Mouse (Mus musculus): ENCODE measurements around the gene I0C0044D17Rik. TPM values are rescaled to one million over a fixed set of nuclear protein-coding genes. Genes with fewer than 3 reads are reported as not detected.
A peak's percentile ranks its signal among the peaks of the same experiment; 100 is the strongest.
"Not testable (repeated sequence)": the region's sequence is repeated elsewhere in the genome, so short reads cannot be mapped to it uniquely, and the experiment has no call there.

Gene I0C0044D17Rik
- polyA plus RNA-seq, 1 experiment from 2014 or later = not detected

DNA sequence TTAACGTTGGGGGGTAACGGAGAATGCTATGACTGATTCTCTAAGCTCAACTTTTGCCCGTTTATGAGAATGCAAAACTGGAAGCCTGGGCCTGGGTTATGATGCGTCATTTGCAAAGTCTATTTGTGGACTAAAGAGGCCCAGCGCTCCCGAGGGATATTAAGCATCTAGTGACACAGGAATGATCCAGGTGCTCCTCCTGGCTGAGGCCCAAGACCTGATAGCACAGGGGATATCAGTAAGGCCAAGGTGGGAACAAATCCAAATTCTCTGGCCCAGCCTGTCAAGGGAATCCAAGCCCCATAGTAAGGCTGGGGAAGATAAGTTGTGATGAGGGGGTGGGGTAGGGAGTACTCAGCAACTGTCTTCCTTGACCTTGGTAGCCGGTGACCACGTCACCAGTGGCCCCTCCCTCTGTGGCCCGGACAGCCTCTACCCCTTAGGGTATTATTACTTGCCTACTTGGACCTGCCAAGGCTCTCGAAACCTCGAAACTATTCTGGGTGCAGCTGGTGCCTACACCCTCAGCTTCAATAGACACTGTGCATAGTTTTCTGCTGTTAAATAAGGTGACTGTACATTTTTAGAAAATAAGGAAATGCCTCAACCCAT is 33.5 kb upstream of the I0C0044D17Rik start:
- no peaks in the 10 kb centered on the region for H3K36me3 ChIP-seq (ENCODE audit: insufficient read depth, low read length)
- DNase-seq (ENCODE audit: low spot score) (no peak), ATAC-seq (replicated peaks; ENCODE audit: low FRiP score, low read depth) (no peak)
- H3K4me3 ChIP-seq (replicated peaks; ENCODE audit: low read depth, low read length) = no peak overlapping the region
- H3K27me3 ChIP-seq (ENCODE audit: insufficient read depth, low read length) = no peaks in the 10 kb centered on the region
- H3K27ac ChIP-seq = no peak overlapping the region
- no peak overlapping the region for H3K4me2 ChIP-seq (ENCODE audit: low read length)
- no peak overlapping the region for H3K9ac ChIP-seq (ENCODE audit: low read depth, low read length)
- no peak for TF ChIP-seq CTCF (IDR thresholded peaks at IDR 0.05; ENCODE audit: low read depth)
- WGBS = 61% methylated on average over 11 of the region's 11 CpGs
- no peaks in the 10 kb centered on the region for H3K9me3 ChIP-seq (replicated peaks; ENCODE audit: low read length)
- no peaks in the 10 kb centered on the region for H3K4me1 ChIP-seq (replicated peaks; ENCODE audit: insufficient read depth, low read length)

DNA sequence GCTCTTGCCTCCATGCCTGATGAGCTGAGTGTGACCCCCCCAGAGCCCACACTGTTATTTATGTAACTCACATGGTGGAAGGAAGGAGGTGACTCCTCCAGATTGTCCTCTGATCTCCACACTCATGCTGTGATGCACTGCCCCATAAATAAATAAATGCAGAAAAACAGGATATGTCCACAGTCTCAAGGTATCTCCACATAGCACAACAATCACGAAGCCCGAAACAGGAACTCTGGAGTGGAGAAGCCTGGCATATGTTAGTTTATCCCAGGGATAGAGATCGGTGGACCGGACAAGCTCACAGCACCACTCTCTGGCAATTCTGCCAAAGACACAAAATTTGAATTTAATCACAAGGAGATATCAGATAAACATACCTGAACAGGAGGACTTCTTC is 30.3 kb upstream of the I0C0044D17Rik start:
- 46% methylated on average over 4 of the region's 4 CpGs for WGBS

DNA sequence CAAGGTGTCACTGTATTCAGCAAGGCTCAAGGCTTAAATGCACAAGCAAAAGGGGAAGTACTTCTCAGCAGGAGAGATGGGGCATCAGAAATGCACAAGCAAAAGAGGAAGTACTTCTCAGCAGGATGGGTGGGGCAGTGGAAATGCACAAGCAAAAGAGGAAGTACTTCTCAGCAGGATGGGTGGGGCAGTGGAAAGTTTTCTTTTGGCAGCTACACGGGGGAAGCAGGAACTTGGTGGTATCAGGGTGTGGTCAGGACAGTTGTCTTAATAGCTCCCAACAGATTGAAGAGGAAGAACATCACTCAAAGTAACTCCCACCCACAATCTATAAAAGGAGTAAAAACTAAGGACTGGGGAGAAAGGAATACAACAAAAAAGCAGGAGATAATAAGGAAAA is 26.8 kb upstream of the I0C0044D17Rik start:
- 75% methylated on average over 1 of the region's 1 CpGs for WGBS
- not testable (repeated sequence) for ATAC-seq (replicated peaks; ENCODE audit: low FRiP score, low read depth)

More for the DNA sequence above, 30.3 kb upstream of the I0C0044D17Rik start:
- no peaks in the 10 kb centered on the region for H3K27me3 ChIP-seq (ENCODE audit: insufficient read depth, low read length)
- no peaks in the 10 kb centered on the region for H3K9me3 ChIP-seq (replicated peaks; ENCODE audit: low read length)
- no peaks in the 10 kb centered on the region for H3K36me3 ChIP-seq (ENCODE audit: insufficient read depth, low read length)
- H3K4me3 ChIP-seq (replicated peaks; ENCODE audit: low read depth, low read length) = no peak overlapping the region
- DNase-seq (ENCODE audit: low spot score) (peak; percentile 22), ATAC-seq (replicated peaks; ENCODE audit: low FRiP score, low read depth) (no peak)
- H3K27ac ChIP-seq = no peak overlapping the region
- no peaks in the 10 kb centered on the region for H3K4me1 ChIP-seq (replicated peaks; ENCODE audit: insufficient read depth, low read length)
- TF ChIP-seq CTCF (IDR thresholded peaks at IDR 0.05; ENCODE audit: low read depth) = 0 out of 2 replicates have a peak, but pooled peaks have one; percentile 5
- H3K4me2 ChIP-seq (ENCODE audit: low read length) = no peak overlapping the region
- no peak overlapping the region for H3K9ac ChIP-seq (ENCODE audit: low read depth, low read length)

DNA sequence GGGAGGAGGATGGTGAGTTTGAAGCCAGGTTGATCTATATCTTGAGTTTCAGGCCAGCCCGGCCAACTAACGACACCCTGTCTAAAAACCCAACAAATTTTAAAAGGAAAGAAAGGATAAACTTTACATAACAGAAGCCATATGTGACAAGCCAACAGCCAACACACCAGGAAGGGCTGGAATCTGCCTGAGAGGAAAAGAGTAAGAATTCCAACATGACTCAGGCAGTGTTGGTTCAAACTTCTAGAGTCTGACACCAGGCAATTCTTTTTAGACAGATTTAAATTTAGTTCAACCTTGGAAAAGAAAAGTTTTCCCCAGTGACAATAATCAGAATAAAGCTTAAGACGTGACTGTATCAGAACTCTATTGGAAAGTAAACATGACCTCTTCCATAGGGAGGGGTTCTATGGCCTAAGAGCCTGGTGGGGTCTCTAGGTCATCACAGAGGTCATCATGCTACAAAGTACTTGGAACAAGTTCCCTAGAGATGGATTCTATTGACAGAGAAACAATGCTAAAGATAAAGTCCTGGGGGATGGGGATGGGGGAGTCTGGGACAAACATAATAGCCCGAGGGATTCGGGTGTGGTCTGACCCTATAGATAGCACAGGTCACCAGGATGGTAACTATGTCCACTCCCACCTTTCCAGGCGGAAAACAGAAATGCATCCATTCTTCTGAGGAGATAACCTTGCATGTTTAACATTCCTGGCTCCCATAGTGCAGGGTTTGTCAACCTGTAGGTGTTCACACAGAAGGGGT is 23.7 kb upstream of the I0C0044D17Rik start:
- 60% methylated on average over 6 of the region's 6 CpGs for WGBS
- H3K36me3 ChIP-seq (ENCODE audit: insufficient read depth, low read length) = no peaks in the 10 kb centered on the region
- H3K9ac ChIP-seq (ENCODE audit: low read depth, low read length) = no peak overlapping the region
- no peaks in the 10 kb centered on the region for H3K27me3 ChIP-seq (ENCODE audit: insufficient read depth, low read length)
- H3K4me3 ChIP-seq (replicated peaks; ENCODE audit: low read depth, low read length) = no peak overlapping the region
- no peak for TF ChIP-seq CTCF (IDR thresholded peaks at IDR 0.05; ENCODE audit: low read depth)
- DNase-seq (ENCODE audit: low spot score) (no peak), ATAC-seq (replicated peaks; ENCODE audit: low FRiP score, low read depth) (no peak)
- H3K4me1 ChIP-seq (replicated peaks; ENCODE audit: insufficient read depth, low read length) = 0 out of 2 replicates have a peak, but pooled peaks cover 3% of the 10 kb centered on the region
- no peak overlapping the region for H3K27ac ChIP-seq
- H3K4me2 ChIP-seq (ENCODE audit: low read length) = no peak overlapping the region
- no peaks in the 10 kb centered on the region for H3K9me3 ChIP-seq (replicated peaks; ENCODE audit: low read length)

More for the DNA sequence above, 26.8 kb upstream of the I0C0044D17Rik start:
- H3K4me3 ChIP-seq (replicated peaks; ENCODE audit: low read depth, low read length); H3K4me1 ChIP-seq (replicated peaks; ENCODE audit: insufficient read depth, low read length); H3K27me3 ChIP-seq (ENCODE audit: insufficient read depth, low read length); H3K9me3 ChIP-seq (replicated peaks; ENCODE audit: low read length); DNase-seq (ENCODE audit: low spot score); H3K36me3 ChIP-seq (ENCODE audit: insufficient read depth, low read length); H3K9ac ChIP-seq (ENCODE audit: low read depth, low read length); H3K27ac ChIP-seq; H3K4me2 ChIP-seq (ENCODE audit: low read length): not testable (repeated sequence)

DNA sequence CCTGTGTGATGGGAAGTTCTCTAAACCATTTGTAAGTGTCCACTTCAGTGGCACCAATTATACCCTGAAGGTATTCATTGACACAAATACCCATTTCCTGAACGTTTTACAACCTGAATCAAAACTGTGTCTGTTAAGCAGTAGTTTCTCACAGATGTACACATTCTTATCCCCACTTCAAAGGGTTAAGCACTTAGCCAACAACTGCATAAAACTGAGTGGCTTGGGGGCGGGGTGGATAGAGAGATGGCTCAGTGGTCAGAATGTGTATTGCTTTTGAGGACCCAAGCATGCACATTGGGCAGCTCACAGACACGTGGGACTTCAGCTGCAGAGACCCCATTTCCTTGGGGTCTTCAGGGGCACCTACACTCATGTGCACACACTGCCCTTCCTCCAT is 22.8 kb upstream of the I0C0044D17Rik start:
- no peaks in the 10 kb centered on the region for H3K9me3 ChIP-seq (replicated peaks; ENCODE audit: low read length)
- no peak for ATAC-seq (replicated peaks; ENCODE audit: low FRiP score, low read depth)
- 0 out of 2 replicates have a peak, but pooled peaks cover 3% of the 10 kb centered on the region for H3K4me1 ChIP-seq (replicated peaks; ENCODE audit: insufficient read depth, low read length)
- H3K27me3 ChIP-seq (ENCODE audit: insufficient read depth, low read length) = no peaks in the 10 kb centered on the region
- DNase-seq (ENCODE audit: low spot score) = no peak
- H3K36me3 ChIP-seq (ENCODE audit: insufficient read depth, low read length) = no peaks in the 10 kb centered on the region
- no peak overlapping the region for H3K27ac ChIP-seq
- H3K9ac ChIP-seq (ENCODE audit: low read depth, low read length) = no peak overlapping the region
- H3K4me2 ChIP-seq (ENCODE audit: low read length) = no peak overlapping the region
- 41% methylated on average over 3 of the region's 3 CpGs for WGBS
- no peak overlapping the region for H3K4me3 ChIP-seq (replicated peaks; ENCODE audit: low read depth, low read length)
- TF ChIP-seq CTCF (IDR thresholded peaks at IDR 0.05; ENCODE audit: low read depth) = no peak

DNA sequence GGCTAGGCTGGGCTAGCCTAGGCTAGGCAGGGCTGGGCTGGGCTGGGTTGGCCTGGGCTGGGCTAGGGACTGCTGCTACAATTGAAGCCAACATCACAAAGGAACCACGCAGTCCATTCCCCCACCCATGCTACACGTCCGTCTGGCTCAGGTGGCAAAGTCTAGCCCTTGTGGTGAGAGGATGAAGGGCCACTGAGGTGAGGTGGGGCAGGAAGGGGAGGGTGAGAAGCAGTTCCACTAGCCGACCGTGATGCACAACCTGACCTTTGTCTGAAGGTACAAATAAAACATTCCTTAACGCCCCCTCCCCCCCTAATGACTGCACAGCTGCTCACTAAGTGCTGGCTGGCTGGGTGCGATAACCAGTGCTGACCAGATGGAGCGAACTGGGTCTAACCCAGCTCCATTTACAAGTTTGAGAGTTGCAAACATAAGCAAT is 22.1 kb upstream of the I0C0044D17Rik start:
- no peaks in the 10 kb centered on the region for H3K36me3 ChIP-seq (ENCODE audit: insufficient read depth, low read length)
- ATAC-seq (replicated peaks; ENCODE audit: low FRiP score, low read depth) = peak; percentile 78
- H3K27ac ChIP-seq = no peak overlapping the region
- no peak overlapping the region for H3K9ac ChIP-seq (ENCODE audit: low read depth, low read length)
- DNase-seq (ENCODE audit: low spot score) = no peak
- 0 out of 2 replicates have a peak, but pooled peaks cover 3% of the 10 kb centered on the region for H3K4me1 ChIP-seq (replicated peaks; ENCODE audit: insufficient read depth, low read length)
- H3K9me3 ChIP-seq (replicated peaks; ENCODE audit: low read length) = no peaks in the 10 kb centered on the region
- H3K4me2 ChIP-seq (ENCODE audit: low read length) = no peak overlapping the region
- 41% methylated on average over 8 of the region's 8 CpGs for WGBS
- H3K4me3 ChIP-seq (replicated peaks; ENCODE audit: low read depth, low read length) = no peak overlapping the region
- no peaks in the 10 kb centered on the region for H3K27me3 ChIP-seq (ENCODE audit: insufficient read depth, low read length)
- peak; percentile 26; the same call in 1 of the 2 replicates for TF ChIP-seq CTCF (IDR thresholded peaks at IDR 0.05; ENCODE audit: low read depth)

Data from kidney, postnatal 0 days (tissue).